Mouse (Mus musculus) frontal cortex, postnatal 36 days (tissue): ENCODE measurements around the gene Dpf1.

ENCODE experiments used
- DNase-seq, 2 experiments: peaks; one replicate each; pipeline ENCODE4 v3.0.0; 2022; ENCODE audit warnings: low spot score in 2 of 2

The Dpf1 gene

GRCm38 (mm10) chr7:29309221-29309721 lies 5.5 kb downstream of the Dpf1 start:
- peak; percentile 65 to 66 for DNase-seq

DNA sequence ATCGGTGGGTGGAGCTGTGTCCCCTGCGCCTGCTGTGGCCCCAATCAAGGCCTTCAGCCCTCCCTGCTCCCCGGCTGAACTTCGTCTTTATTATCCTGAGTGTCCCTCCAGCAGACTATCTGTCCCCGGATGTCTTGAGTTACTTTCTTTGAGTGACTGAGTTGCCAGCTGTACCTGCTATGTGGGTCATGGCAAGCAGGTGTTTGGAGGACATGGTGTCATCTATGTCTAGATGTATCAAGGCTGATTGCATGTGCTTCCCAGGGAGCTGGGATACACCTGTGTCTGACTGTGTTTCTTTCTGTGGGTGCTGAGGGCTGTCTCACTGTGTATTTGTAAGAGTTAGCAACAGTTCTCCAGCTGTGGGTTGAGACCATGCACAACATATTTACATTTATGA lies 6.0 kb downstream of the Dpf1 start:
- DNase-seq, result no peak

GRCm38 (mm10) chr7:29313051-29313450 lies 9.3 kb downstream of the Dpf1 start:
- DNase-seq, result peak; percentile 68 to 69

DNA sequence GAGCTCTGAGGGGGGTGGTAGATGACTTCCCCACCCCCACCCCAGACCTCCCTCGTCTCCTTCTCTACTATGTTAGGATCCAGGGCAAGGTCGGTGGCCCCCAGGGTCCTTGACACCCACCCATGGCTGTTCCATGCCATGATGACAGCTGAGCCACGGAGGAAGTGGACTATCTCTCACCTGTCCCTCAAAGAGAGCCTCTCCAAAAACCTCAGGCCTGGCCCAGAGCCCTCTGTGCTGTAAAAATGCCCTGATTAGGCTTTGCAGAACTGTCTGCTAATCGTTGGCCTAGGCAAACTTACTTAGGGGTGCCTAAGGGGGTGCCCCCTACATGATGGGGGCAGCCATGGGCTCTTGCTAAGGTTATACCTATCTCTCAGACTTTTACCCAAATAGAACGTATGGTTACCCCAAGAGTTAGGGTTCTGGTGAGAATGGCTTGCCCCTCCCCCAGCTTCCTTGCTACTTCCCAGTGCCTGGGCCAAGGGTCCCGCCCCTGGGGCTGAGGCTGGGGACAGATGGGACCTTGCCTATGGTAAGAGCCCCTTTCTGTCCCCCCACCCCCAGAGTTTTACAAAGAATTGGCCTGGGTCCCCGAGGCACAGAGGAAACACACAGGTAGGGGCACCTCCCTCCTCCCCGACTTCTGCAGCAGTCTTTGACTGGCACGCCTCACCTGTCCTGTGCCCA lies 10.0 kb downstream of the Dpf1 start:
- DNase-seq, result no peak

- peak; percentile 67 to 81 for DNase-seq
Measured at GRCm38 (mm10) chr7:29314844-29315628, 11.3 kb downstream of the Dpf1 start.

- DNase-seq, result peak; percentile 53 to 58
Measured at GRCm38 (mm10) chr7:29316137-29316734, 12.5 kb downstream of the Dpf1 start.

DNA sequence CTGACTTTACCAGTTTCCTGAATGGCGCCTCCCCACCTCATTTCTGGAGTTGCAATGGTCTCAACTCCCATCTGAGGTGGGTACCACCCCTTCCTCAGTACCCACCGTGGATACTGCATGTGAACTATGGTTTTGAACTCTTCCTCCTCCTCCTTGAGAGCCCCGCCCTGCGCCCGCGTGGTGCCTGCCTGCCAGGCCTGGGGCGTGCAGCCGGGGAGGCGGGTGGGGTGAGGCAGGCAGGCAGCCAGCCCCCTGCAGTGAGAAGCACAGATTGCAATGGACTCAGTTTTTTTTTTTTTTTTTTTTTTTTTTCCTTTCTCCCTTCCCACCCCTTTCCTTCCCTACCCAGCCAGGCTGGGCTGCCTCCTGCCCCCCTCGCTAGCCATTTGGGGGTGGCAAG lies 13.2 kb downstream of the Dpf1 start:
- DNase-seq, result peak in 1 of 2 experiments; percentile 75

GRCm38 (mm10) chr7:29317558-29317957 lies 13.8 kb downstream of the Dpf1 start:
- peak in 1 of 2 experiments; percentile 60 for DNase-seq

GRCm38 (mm10) chr7:29318115-29318911 lies 14.6 kb downstream of the Dpf1 start:
- peak in 1 of 2 experiments; percentile 61 for DNase-seq

DNA sequence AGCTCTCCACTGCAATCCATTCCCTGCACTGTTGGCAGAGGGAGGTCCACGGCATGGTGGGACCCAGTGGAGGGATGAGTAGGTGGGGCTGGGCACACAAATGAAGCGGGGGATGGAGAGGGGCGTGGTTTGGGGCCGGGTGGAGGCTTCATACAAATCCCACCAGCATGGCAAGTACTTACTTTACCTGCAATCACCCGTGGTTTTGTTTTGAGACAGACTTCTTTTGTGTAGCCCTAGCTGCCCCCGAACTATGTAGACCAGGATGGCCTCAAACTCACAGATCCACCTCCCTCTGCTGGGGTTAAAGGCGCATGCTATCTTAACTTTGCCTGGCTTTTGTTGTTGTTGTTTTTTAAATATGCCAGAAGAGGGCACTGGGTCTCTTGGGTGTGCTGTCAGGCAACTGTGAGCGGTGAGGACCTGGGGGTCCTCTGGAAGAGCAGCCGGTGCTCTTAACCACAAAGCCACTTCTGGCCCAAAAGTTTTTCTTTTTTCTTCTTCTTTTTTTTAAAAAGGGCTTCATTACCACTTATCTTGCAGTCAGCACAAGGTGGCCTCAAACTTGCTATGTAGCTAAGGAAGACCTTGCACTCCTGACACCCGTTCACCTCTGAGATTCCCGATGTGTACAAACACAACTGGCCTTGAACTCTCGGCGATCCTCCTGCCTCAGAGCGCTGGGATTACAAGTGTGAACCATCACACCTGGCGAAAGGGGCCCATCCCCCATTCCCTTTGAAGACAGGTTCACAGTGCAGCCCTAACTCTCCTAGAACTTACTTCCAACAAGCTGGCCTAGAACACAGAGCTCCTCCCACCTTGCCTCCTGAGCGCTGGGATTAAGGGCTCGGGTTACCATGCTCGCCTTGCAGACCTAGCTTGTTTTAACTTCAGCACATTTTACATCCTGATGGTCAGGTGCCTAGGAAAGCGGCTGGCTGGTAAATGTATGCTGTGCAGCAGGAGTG lies 15.9 kb downstream of the Dpf1 start:
- no peak for DNase-seq

DNA sequence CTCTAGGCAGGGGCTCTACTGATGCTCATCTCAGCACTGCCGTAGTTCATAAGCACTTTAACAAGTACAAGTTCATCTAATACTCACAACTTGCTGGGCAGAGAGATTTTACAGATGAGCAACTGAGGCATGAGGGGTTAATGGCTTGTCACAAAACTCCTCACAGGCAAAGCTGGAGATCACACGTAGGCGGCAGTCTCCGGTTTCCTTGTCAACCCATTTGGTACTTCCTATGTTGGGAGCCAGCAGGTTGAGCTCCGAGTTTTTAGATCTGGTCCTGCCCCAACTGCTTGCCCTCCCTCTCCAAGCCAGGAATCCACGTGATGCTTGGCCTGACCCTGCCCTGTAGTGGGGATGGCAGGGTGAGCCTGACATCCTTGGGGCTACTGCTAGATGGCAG lies 23.3 kb downstream of the Dpf1 start:
- no peak for DNase-seq

DNA sequence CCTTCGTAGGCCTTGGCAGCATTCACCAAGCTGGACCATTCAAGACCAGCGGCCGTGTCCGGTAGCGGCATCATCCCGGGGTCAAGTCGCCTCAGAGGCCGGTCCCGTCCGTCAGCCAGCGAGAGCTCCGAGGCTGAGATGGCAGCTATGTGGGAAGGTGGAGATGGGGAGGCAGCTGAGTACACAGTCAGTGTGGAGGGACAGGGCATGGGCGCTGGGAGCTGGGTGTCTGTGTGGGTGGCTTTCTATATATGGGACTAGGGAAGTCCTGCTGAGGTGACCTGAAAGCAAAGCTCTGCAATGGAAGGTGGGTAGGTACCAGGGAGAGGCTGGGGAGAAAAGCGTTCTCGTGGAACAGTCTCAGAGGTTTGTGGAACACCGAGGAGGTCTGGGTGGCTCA lies 25.2 kb downstream of the Dpf1 start:
- no peak for DNase-seq

- DNase-seq, result no peak
Measured at GRCm38 (mm10) chr7:29334156-29334555, 30.4 kb downstream of the Dpf1 start.

DNA sequence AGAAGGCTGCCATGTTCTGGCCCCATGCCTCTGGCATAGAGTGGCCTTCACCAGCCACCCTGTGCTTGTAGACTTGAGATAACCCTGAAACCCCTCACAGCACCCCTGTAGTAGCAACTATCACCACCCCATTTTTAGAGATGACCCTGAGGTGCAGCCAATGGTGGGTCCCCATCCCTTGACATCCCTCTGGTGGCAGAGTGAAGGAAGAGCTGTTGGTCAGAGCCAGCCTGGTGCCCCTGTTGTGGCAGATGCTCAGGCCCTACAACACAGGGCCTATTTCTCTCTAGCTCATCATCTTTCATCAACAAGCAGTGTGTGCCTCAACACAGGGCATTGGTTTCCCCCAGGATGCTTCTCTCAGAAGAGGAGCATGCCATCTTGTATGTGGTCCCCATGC lies 31.5 kb downstream of the Dpf1 start:
- no peak for DNase-seq

- no peak for DNase-seq
Measured at GRCm38 (mm10) chr7:29335841-29336671, 32.3 kb downstream of the Dpf1 start.

GRCm38 (mm10) chr7:29336795-29337319 lies 33.1 kb downstream of the Dpf1 start:
- no peak for DNase-seq

DNA sequence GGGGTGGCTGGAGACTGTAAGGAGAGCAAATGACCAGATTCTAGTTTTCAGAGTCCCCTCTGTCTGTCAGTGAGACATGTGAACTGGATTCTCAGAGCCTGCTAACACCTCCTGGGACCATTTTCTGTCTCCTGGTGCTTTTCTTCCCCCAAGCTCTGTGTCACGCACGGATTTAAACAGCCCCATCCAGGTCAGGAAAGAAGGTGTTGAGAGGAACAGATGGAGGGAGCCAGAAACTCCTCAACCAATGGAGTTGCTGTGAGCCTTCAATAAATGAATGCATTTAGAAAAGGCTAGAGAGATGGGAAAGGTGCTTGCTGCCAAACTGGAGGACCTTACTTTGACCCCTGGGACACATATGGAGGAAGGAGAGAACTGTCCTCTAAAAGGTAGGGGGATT lies 34.0 kb downstream of the Dpf1 start:
- no peak for DNase-seq

DNA sequence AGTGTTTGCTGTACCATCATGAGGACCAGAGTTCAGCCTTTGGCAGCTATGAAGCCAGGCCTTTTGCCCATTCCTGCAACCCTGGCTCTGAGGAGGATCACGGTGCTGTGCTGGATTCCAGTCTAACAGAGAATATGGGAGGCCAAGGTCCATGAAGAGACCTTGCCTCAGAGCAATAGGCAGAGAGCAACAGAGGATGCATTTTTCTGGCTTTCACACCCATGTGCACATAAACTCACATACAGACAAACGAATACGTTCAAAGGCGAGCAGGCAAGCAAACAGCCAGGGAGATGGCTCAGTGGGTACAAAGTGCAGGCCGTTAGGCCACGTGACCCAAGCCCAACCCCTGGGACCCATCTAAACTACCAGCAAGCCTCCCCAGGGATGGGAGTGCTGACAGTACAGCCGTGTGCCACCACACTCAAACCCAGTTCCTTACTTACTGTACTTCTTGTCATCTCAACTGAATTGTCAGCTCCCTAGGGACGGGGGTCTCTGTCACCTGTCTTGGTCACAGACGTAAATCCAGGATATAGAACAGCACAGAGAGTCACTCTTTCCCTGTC lies 34.7 kb downstream of the Dpf1 start:
- no peak for DNase-seq
